Mouse (Mus musculus) cerebellum, adult 2 months (tissue): ENCODE measurements around the gene Slc25a19.

Source experiments
- CTCF ChIP-seq: fragments of 200-500 bp; IDR thresholded peaks from 2 replicates; pipeline ENCODE4 v1.5.1; 2011; ENCODE audit warnings: low read depth, mild to moderate bottlenecking, control low read depth, low read length, moderate library complexity, borderline replicate concordance; ENCODE audit not compliant: insufficient read depth
- POLR2A ChIP-seq: fragments of 200-500 bp; IDR thresholded peaks from 2 replicates; pipeline ENCODE4 v1.6.1; 2011; ENCODE audit warnings: low read length, control low read depth, borderline replicate concordance; ENCODE audit not compliant: insufficient read depth

GRCm38 (mm10) chr11:115614346-115615107, 13.6 kb downstream of the Slc25a19 start:
- TF ChIP-seq CTCF: no peak
- TF ChIP-seq POLR2A: no peak
